Mouse (Mus musculus) hindbrain, embryonic 15.5 days (tissue): Measurements from ENCODE around the gene Pet117. TPM values are rescaled to one million over a fixed set of nuclear protein-coding genes. Genes with fewer than 3 reads are reported as not detected.

Experiments
- ATAC-seq: fragments of 200-750 bp; cut with Nextera tagmentation; 2 replicates; pipeline ENCODE4 v1.8.0; 2017; ENCODE audit warnings: low read depth, moderate number of reproducible peaks, moderate TSS enrichment; ENCODE audit not compliant: low FRiP score
- H3K27ac ChIP-seq: fragments of 300-500 bp; sonication (generic); replicated peaks from 2 replicates; pipeline ENCODE4 v1.5.1; 2015; ENCODE audit warnings: mild to moderate bottlenecking, inconsistent platforms
- H3K27me3 ChIP-seq: fragments of 300-500 bp; sonication (generic); 2 replicates; pipeline ENCODE4 v1.6.1; 2015; ENCODE audit warnings: control low read depth, inconsistent platforms
- H3K36me3 ChIP-seq: fragments of 300-500 bp; sonication (generic); 2 replicates; pipeline ENCODE4 v1.6.1; 2015; ENCODE audit warnings: control low read depth, inconsistent platforms
- H3K4me1 ChIP-seq: fragments of 300-500 bp; sonication (generic); replicated peaks from 2 replicates; pipeline ENCODE4 v1.6.1; 2015; ENCODE audit warnings: control low read depth, inconsistent platforms
- H3K4me2 ChIP-seq: fragments of 300-500 bp; sonication (generic); 2 replicates; pipeline ENCODE4 v1.6.1; 2015; ENCODE audit warnings: moderate library complexity, mild to moderate bottlenecking, inconsistent platforms
- H3K4me3 ChIP-seq: fragments of 300-500 bp; sonication (generic); 2 replicates; pipeline ENCODE4 v1.5.1; 2015; ENCODE audit warnings: mild to moderate bottlenecking, inconsistent platforms
- H3K9ac ChIP-seq: fragments of 300-500 bp; sonication (generic); 2 replicates; pipeline ENCODE4 v1.6.1; 2015; ENCODE audit warnings: inconsistent platforms
- H3K9me3 ChIP-seq: fragments of 300-500 bp; sonication (generic); 2 replicates; pipeline ENCODE4 v1.6.1; 2016; ENCODE audit warnings: control low read depth, inconsistent platforms
- WGBS: fragments of 180-500 bp; shearing (Covaris S2); methylation state at CpG from one replicate; pipeline ENCODE4 v1.1.7; 2015; 5-methylcytosine and 5-hydroxymethylcytosine counted together
- polyA plus RNA-seq: library from polyadenylated mRNA; unstranded; fragments of >200 nt; fragmentation: Nextera tagmentation; extraction: Ambion mirVana; gene quantifications from 2 replicates; pipeline ENCODE4 v1.2.1, GENCODE M21; 2015

Gene Pet117
- polyA plus RNA-seq, result 1.5 TPM in 1 of 2 replicates, not detected in the other

DNA sequence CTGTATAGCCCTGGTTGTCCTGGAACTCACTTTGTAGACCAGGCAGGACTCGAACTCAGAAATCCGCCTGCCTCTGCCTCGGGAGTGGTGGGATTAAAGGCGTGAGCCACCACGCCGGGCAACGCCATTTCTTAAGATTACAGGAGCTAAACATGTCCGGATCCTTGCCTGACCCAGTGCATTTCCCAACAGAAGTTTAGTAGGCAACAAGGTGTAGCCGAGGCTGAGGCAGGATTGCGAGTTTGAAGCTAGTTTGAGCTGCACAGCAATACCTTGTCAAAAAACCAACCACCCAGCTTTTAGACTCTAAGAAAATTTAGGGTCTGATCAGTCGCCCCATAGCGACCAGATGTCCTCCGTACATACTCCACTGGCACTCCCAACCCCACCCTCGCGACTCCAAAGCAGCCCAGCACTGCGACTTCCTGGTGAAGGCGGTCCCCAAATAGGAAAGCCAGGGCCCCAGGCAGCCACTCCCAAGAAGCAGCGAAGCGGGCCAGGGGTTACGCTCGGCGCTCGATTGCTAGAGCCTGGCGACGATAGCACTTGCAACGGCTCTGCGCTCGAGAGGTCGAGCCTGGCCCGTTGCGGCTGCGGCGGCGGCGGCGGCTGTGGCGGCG is at the start of gene Pet117, which contains the start of gene Kat14:
Gene Pet117, plus strand, starts transcription at position 597 of the 620 bp plus-strand sequence.
Gene Kat14, plus strand, starts transcription at position 584 of the 620 bp plus-strand sequence.
- peak within 1 kb of the TSS; percentile 95 for H3K4me3 ChIP-seq
- peak within 1 kb of the TSS; percentile 82 for H3K4me2 ChIP-seq
- H3K27me3 ChIP-seq, result no peaks in the 10 kb centered on the region
- H3K4me1 ChIP-seq, result peaks cover 19% of the 10 kb centered on the region
- H3K36me3 ChIP-seq, result peaks cover 4% of the 10 kb centered on the region; the same call in 1 of the 2 replicates
- peak within 1 kb of the TSS; percentile 98 for H3K27ac ChIP-seq
- H3K9me3 ChIP-seq, result no peaks in the 10 kb centered on the region
- peak; percentile 95 for ATAC-seq
- 8% methylated on average over 36 of the region's 38 CpGs for WGBS
- peak within 1 kb of the TSS; percentile 94 for H3K9ac ChIP-seq

- Histone ChIP-seq H3K9ac (no peak overlapping the region), H3K27ac (no peak overlapping the region), H3K27me3 (peaks cover 22% of the 10 kb centered on the region), H3K4me3 (no peak overlapping the region), H3K9me3 (no peaks in the 10 kb centered on the region), H3K4me1 (no peaks in the 10 kb centered on the region), H3K4me2 (no peak overlapping the region), H3K36me3 (no peaks in the 10 kb centered on the region)
- WGBS, result 69% methylated on average over 3 of the region's 3 CpGs
- ATAC-seq, result no peak
Observed at GRCm38 (mm10) chr2:144324218-144324617, 44.6 kb upstream of the Pet117 start.

DNA sequence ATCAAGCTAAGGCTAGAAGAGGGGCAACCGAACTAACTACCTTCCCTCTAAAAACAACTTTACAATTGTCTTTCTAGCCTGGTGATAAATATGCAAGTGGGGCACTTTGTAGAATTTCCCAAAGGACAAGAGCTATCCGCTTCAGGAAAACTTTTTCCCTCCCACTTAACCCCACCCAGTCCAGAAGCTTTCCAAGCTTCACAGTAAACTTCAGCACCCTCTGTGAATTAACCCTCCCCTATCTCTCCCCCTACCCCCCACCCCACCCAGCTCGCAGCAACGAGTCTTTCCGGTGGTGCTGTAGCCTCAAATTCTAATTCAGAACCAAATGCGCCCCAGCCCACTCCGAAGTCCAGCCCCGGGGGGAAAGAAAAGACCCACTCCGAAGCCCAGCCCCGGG is 39.3 kb upstream of the Pet117 start:
- Histone ChIP-seq H3K36me3 (no peaks in the 10 kb centered on the region), H3K27ac (no peak overlapping the region), H3K4me2 (no peak overlapping the region), H3K4me3 (no peak overlapping the region), H3K9ac (no peak overlapping the region), H3K27me3 (peaks cover 72% of the 10 kb centered on the region), H3K4me1 (peaks cover 32% of the 10 kb centered on the region), H3K9me3 (no peaks in the 10 kb centered on the region)
- no peak for ATAC-seq
- 7% methylated on average over 10 of the region's 10 CpGs for WGBS

DNA sequence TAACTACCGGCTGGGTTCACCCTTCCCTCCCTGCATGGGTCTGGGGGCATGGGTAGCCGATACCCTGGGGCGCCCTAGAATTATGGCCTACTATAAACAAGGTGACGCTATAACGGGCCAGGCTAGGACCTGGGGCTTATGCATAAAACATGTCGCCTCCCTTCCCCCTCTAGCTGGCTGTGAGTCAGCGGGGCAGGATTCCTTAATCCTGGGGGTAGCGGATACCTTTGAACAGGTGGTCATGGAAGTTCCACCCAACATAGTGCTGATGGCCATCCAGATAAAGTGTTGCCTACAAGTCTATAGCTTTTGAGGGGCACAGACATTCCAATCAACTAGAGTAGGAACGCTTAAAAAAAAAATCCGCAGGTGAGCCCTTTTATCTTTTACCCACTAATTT is 38.9 kb upstream of the Pet117 start:
- no peak for ATAC-seq
- no peak overlapping the region for H3K4me3 ChIP-seq
- no peaks in the 10 kb centered on the region for H3K9me3 ChIP-seq
- no peak overlapping the region for H3K9ac ChIP-seq
- H3K27me3 ChIP-seq, result peaks cover 76% of the 10 kb centered on the region
- WGBS, result 5% methylated on average over 10 of the region's 10 CpGs
- H3K4me1 ChIP-seq, result peaks cover 32% of the 10 kb centered on the region
- H3K4me2 ChIP-seq, result no peak overlapping the region
- no peak overlapping the region for H3K27ac ChIP-seq
- H3K36me3 ChIP-seq, result no peaks in the 10 kb centered on the region

- Histone ChIP-seq H3K9ac (peak overlapping the region; percentile 34; the same call in 1 of the 2 replicates), H3K27ac (no peak overlapping the region), H3K4me1 (peaks cover 32% of the 10 kb centered on the region), H3K9me3 (no peaks in the 10 kb centered on the region), H3K4me3 (peak overlapping the region; percentile 50), H3K27me3 (peaks cover 81% of the 10 kb centered on the region), H3K4me2 (peak overlapping the region; percentile 96), H3K36me3 (no peaks in the 10 kb centered on the region)
- under 1% methylated on average over 41 of the region's 41 CpGs for WGBS
- ATAC-seq, result peak; percentile 35; the same call in 1 of the 2 replicates
Observed at GRCm38 (mm10) chr2:144330352-144330959, 38.3 kb upstream of the Pet117 start.

GRCm38 (mm10) chr2:144330960-144331371 is 37.8 kb upstream of the Pet117 start:
- no peaks in the 10 kb centered on the region for H3K9me3 ChIP-seq
- WGBS, result under 1% methylated on average over 46 of the region's 50 CpGs
- H3K9ac ChIP-seq, result peak overlapping the region; percentile 34; the same call in 1 of the 2 replicates
- H3K27ac ChIP-seq, result no peak overlapping the region
- peak overlapping the region; percentile 50 for H3K4me3 ChIP-seq
- no peaks in the 10 kb centered on the region for H3K36me3 ChIP-seq
- ATAC-seq, result peak; percentile 46
- H3K27me3 ChIP-seq, result peaks cover 84% of the 10 kb centered on the region
- H3K4me1 ChIP-seq, result peaks cover 32% of the 10 kb centered on the region
- peak overlapping the region; percentile 96 for H3K4me2 ChIP-seq

GRCm38 (mm10) chr2:144331401-144332302 is 37.1 kb upstream of the Pet117 start, which contains the start of gene Ovol2:
TSS of gene Ovol2 (minus strand) at chr2:144332146.
- peak; percentile 47; the same call in 1 of the 2 replicates for ATAC-seq
- H3K36me3 ChIP-seq, result no peaks in the 10 kb centered on the region
- peak within 1 kb of the TSS; percentile 50 for H3K4me3 ChIP-seq
- H3K27ac ChIP-seq, result no peak within 1 kb of the TSS
- H3K27me3 ChIP-seq, result peaks cover 82% of the 10 kb centered on the region
- H3K9me3 ChIP-seq, result no peaks in the 10 kb centered on the region
- H3K4me1 ChIP-seq, result peaks cover 32% of the 10 kb centered on the region
- H3K9ac ChIP-seq, result peak within 1 kb of the TSS; percentile 34; the same call in 1 of the 2 replicates
- under 1% methylated on average over 62 of the region's 62 CpGs for WGBS
- peak within 1 kb of the TSS; percentile 96 for H3K4me2 ChIP-seq

DNA sequence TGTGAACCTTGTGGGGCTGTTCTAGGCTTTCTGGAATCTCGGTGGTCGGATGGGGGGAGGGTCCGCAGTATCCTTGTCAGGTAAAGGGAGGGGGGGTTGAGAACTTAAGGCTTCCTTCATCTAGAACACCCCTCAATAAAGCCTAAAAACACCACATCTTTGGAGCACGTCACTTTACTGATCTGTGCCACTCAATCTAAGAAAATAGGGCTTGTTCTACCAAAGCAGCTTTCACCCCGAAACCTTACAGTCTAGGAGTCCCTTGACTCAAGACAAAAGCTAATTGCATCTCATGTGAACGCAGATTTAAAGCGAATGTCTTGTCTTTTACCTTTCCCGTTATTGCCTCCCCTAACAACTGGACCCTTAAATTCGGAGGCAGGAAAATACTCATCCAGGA is 36.3 kb upstream of the Pet117 start:
- Histone ChIP-seq H3K4me3 (peak overlapping the region; percentile 50), H3K27ac (no peak overlapping the region), H3K4me2 (peak overlapping the region; percentile 96), H3K36me3 (no peaks in the 10 kb centered on the region), H3K4me1 (peaks cover 32% of the 10 kb centered on the region), H3K9me3 (no peaks in the 10 kb centered on the region), H3K9ac (no peak overlapping the region), H3K27me3 (peaks cover 77% of the 10 kb centered on the region)
- no peak for ATAC-seq
- 3% methylated on average over 9 of the region's 9 CpGs for WGBS

- Histone ChIP-seq H3K27me3 (peaks cover 70% of the 10 kb centered on the region), H3K4me1 (peaks cover 32% of the 10 kb centered on the region), H3K4me3 (peak overlapping the region; percentile 34), H3K9ac (0 out of 2 replicates have a peak overlapping the region, but pooled peaks have one; percentile 9), H3K36me3 (no peaks in the 10 kb centered on the region), H3K4me2 (peak overlapping the region; percentile 96), H3K9me3 (no peaks in the 10 kb centered on the region), H3K27ac (no peak overlapping the region)
- WGBS, result 6% methylated on average over 28 of the region's 28 CpGs
- ATAC-seq, result peak; percentile 20; the same call in 1 of the 2 replicates
Observed at GRCm38 (mm10) chr2:144333138-144333842, 35.5 kb upstream of the Pet117 start.

DNA sequence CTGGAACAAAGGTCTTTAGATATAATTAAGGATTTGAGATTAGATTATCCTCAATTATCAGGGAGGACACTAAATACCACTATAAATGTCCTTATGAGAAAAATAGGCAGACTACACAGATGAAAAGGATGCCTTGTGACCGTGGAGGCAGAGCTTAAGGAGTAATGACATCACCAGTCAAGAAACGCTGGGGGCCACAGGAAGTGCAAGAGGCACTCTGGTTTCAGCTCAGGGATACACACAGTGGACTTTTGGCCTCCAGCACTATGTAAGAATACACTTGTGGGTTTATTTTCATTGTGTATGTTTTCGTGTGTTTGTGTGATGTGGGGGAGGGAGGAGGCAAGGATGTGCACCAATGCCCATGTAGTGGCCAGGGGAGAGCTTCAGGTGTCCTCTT is 31.6 kb upstream of the Pet117 start:
- H3K9me3 ChIP-seq, result no peaks in the 10 kb centered on the region
- H3K9ac ChIP-seq, result no peak overlapping the region
- H3K4me2 ChIP-seq, result no peak overlapping the region
- no peak overlapping the region for H3K4me3 ChIP-seq
- H3K36me3 ChIP-seq, result no peaks in the 10 kb centered on the region
- peaks cover 33% of the 10 kb centered on the region for H3K27me3 ChIP-seq
- ATAC-seq, result no peak
- WGBS, result 66% methylated on average over 3 of the region's 3 CpGs
- H3K4me1 ChIP-seq, result peaks cover 12% of the 10 kb centered on the region
- H3K27ac ChIP-seq, result no peak overlapping the region

DNA sequence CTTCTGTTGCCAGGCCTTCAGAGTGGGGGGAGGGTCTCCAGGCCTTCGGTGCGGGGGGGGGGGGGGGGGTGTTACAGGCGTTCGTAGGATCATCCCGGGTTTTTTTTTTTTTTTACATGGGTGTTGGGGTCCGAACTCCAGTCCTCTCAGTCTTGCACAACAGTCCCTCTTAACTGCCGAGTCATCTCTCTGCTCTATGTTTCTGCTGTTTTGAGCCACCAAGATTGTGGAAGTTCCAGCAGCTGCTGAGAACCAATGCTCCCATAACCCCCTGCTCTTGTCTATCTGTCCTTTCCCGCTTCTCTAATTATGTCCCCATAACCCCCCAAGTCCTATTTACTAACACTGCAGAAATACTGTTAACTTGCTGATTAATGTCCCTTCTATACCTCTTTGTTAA is 31.1 kb upstream of the Pet117 start:
- ATAC-seq, result no peak
- no peaks in the 10 kb centered on the region for H3K9me3 ChIP-seq
- no peak overlapping the region for H3K4me3 ChIP-seq
- H3K4me2 ChIP-seq, result no peak overlapping the region
- H3K36me3 ChIP-seq, result no peaks in the 10 kb centered on the region
- 81% methylated on average over 7 of the region's 8 CpGs for WGBS
- H3K27me3 ChIP-seq, result peaks cover 29% of the 10 kb centered on the region
- H3K4me1 ChIP-seq, result peaks cover 7% of the 10 kb centered on the region
- H3K9ac ChIP-seq, result no peak overlapping the region
- no peak overlapping the region for H3K27ac ChIP-seq
